Mouse (Mus musculus) MEL (cell line): Measurements from ENCODE around the gene Vcl. TPM values are rescaled to one million over a fixed set of nuclear protein-coding genes. Genes with fewer than 3 reads are reported as not detected.

Source experiments
- DNase-seq: peaks from one replicate; pipeline ENCODE4 v3.0.0; 2011; ENCODE audit warnings: low read depth, low spot score
- H3K27ac ChIP-seq: 2 replicates; pipeline ENCODE4 v1.5.1; 2012; ENCODE audit warnings: low read depth, mild to moderate bottlenecking, control low read depth, low read length, moderate library complexity; ENCODE audit not compliant: control insufficient read depth
- H3K27me3 ChIP-seq, 2 experiments: fragments of 150-350 bp in 1 of 2; sonication (generic) in 1 of 2; 2 replicates each; pipeline ENCODE4 v1.6.1; 2012; ENCODE audit warnings: low read length in 2 of 2, mild to moderate bottlenecking in 2 of 2, improper control_type of control experiment in 1 of 2, moderate library complexity in 1 of 2; ENCODE audit not compliant: insufficient read depth in 2 of 2, control insufficient read depth in 1 of 2
- H3K36me3 ChIP-seq, 2 experiments: 2 replicates each; pipeline ENCODE4 v1.6.1; 2012 to 2014; ENCODE audit warnings: low read length in 2 of 2, improper control_type of control experiment in 1 of 2, inconsistent platforms in 1 of 2, mild to moderate bottlenecking in 1 of 2; ENCODE audit not compliant: insufficient read depth in 2 of 2, control insufficient read depth in 1 of 2
- H3K4me1 ChIP-seq, 2 experiments: fragments of 150-350 bp in 1 of 2; sonication (generic) in 1 of 2; 2 replicates each; pipeline ENCODE4 v1.6.1; 2012; ENCODE audit warnings: low read length in 2 of 2, improper control_type of control experiment in 1 of 2, mild to moderate bottlenecking in 1 of 2; ENCODE audit not compliant: insufficient read depth in 2 of 2, control insufficient read depth in 1 of 2
- H3K4me3 ChIP-seq, 2 experiments: fragments of 150-350 bp in 1 of 2; sonication (generic) in 1 of 2; 2 replicates each; pipeline ENCODE4 v1.5.1; 2012; ENCODE audit warnings: low read depth in 2 of 2, low read length in 2 of 2, mild to moderate bottlenecking in 2 of 2, moderate library complexity in 2 of 2, control low read depth in 1 of 2, improper control_type of control experiment in 1 of 2; ENCODE audit not compliant: control insufficient read depth in 1 of 2, insufficient read depth in 1 of 2
- H3K79me2 ChIP-seq: 2 replicates; pipeline ENCODE4 v1.6.1; 2012; ENCODE audit warnings: mild to moderate bottlenecking, low read length, moderate library complexity; ENCODE audit not compliant: control insufficient read depth, poor library complexity, insufficient read depth
- H3K9ac ChIP-seq: 2 replicates; pipeline ENCODE4 v1.6.1; 2012; ENCODE audit warnings: low read depth, mild to moderate bottlenecking, control low read depth, low read length, moderate library complexity; ENCODE audit not compliant: control insufficient read depth, poor library complexity, severe bottlenecking
- H3K9me3 ChIP-seq: fragments of 150-350 bp; sonication (generic); replicated peaks from 2 replicates; pipeline ENCODE4 v1.6.1; 2012; ENCODE audit warnings: mild to moderate bottlenecking, low read length, improper control_type of control experiment, moderate library complexity; ENCODE audit not compliant: insufficient read depth
- BHLHE40 ChIP-seq: IDR thresholded peaks from 2 replicates; pipeline ENCODE4 v1.6.1; 2012; ENCODE audit warnings: low read depth, mild to moderate bottlenecking, inconsistent platforms, low read length, improper control_type of control experiment, borderline replicate concordance
- CHD1 ChIP-seq: IDR thresholded peaks from 2 replicates; pipeline ENCODE4 v1.6.1; 2012; ENCODE audit warnings: low read depth, mild to moderate bottlenecking, inconsistent platforms, low read length, improper control_type of control experiment
- E2F4 ChIP-seq: IDR thresholded peaks from 2 replicates; pipeline ENCODE4 v1.6.1; 2011; ENCODE audit warnings: low read depth, low read length, improper control_type of control experiment, borderline replicate concordance
- EP300 ChIP-seq, 2 experiments: IDR thresholded peaks; 2 replicates each; pipeline ENCODE4 v1.6.1; 2011; ENCODE audit warnings: improper control_type of control experiment in 2 of 2, low read length in 2 of 2, low read depth in 1 of 2, mild to moderate bottlenecking in 1 of 2
- GABPA ChIP-seq: IDR thresholded peaks from 2 replicates; pipeline ENCODE4 v1.6.1; 2012; ENCODE audit warnings: low read depth, mild to moderate bottlenecking, inconsistent platforms, low read length, improper control_type of control experiment, moderate library complexity
- HCFC1 ChIP-seq: IDR thresholded peaks from 2 replicates; pipeline ENCODE4 v1.6.1; 2012; ENCODE audit warnings: low read depth, mild to moderate bottlenecking, inconsistent platforms, low read length, improper control_type of control experiment, moderate library complexity
- KAT2A ChIP-seq: conservative IDR thresholded peaks from 2 replicates; pipeline ENCODE4 v1.6.1; 2012; ENCODE audit warnings: low read depth, low read length, improper control_type of control experiment, inconsistent platforms
- MAFK ChIP-seq: IDR thresholded peaks from 2 replicates; pipeline ENCODE4 v1.6.1; 2011; ENCODE audit warnings: low read depth, mild to moderate bottlenecking, low read length, improper control_type of control experiment, borderline replicate concordance
- MAX ChIP-seq: IDR thresholded peaks from 2 replicates; pipeline ENCODE4 v1.6.1; 2011; ENCODE audit warnings: low read length, improper control_type of control experiment
- MAZ ChIP-seq: IDR thresholded peaks from 2 replicates; pipeline ENCODE4 v1.6.1; 2012; ENCODE audit warnings: low read depth, mild to moderate bottlenecking, inconsistent platforms, low read length, improper control_type of control experiment
- MYC ChIP-seq: IDR thresholded peaks from 2 replicates; pipeline ENCODE4 v1.6.1; 2011; ENCODE audit warnings: low read depth, mild to moderate bottlenecking, low read length, improper control_type of control experiment, moderate library complexity
- NELFE ChIP-seq: IDR thresholded peaks from 2 replicates; pipeline ENCODE4 v1.6.1; 2011; ENCODE audit warnings: low read depth, low read length, improper control_type of control experiment
- NRF1 ChIP-seq: IDR thresholded peaks from 2 replicates; pipeline ENCODE4 v1.6.1; 2014; ENCODE audit warnings: low read depth, mild to moderate bottlenecking, inconsistent platforms, low read length, improper control_type of control experiment, moderate library complexity; ENCODE audit not compliant: poor library complexity, insufficient read depth, severe bottlenecking
- POLR2A ChIP-seq, 2 experiments: IDR thresholded peaks; 2 replicates each; pipeline ENCODE4 v1.6.1; 2011 to 2012; ENCODE audit warnings: low read length in 2 of 2, mild to moderate bottlenecking in 2 of 2, control low read depth in 1 of 2, improper control_type of control experiment in 1 of 2, low read depth in 1 of 2, moderate library complexity in 1 of 2; ENCODE audit not compliant: control insufficient read depth in 1 of 2, insufficient read depth in 1 of 2, poor library complexity in 1 of 2
- POLR2AphosphoS5 ChIP-seq: IDR thresholded peaks from 2 replicates; pipeline ENCODE4 v1.6.1; 2012; ENCODE audit warnings: low read depth, borderline replicate concordance, mild to moderate bottlenecking, inconsistent platforms, low read length, moderate library complexity, mixed read lengths
- RAD21 ChIP-seq: IDR thresholded peaks from 2 replicates; pipeline ENCODE4 v1.6.1; 2011; ENCODE audit warnings: mild to moderate bottlenecking, low read depth, low read length, improper control_type of control experiment
- RCOR1 ChIP-seq: IDR thresholded peaks from 2 replicates; pipeline ENCODE4 v1.6.1; 2012; ENCODE audit warnings: low read depth, mild to moderate bottlenecking, inconsistent platforms, low read length, improper control_type of control experiment
- SIN3A ChIP-seq: IDR thresholded peaks from 2 replicates; pipeline ENCODE4 v1.6.1; 2012; ENCODE audit warnings: low read length, improper control_type of control experiment, inconsistent platforms
- TAL1 ChIP-seq: IDR thresholded peaks from 2 replicates; pipeline ENCODE4 v1.6.1; 2012; ENCODE audit warnings: mild to moderate bottlenecking, inconsistent platforms, low read length, moderate library complexity, mixed read lengths
- TBP ChIP-seq: IDR thresholded peaks from 2 replicates; pipeline ENCODE4 v1.8.0; 2011; ENCODE audit warnings: low read depth, low read length, improper control_type of control experiment
- TCF12 ChIP-seq: IDR thresholded peaks from 2 replicates; pipeline ENCODE4 v1.6.1; 2014; ENCODE audit warnings: low read depth, mild to moderate bottlenecking, inconsistent platforms, low read length, improper control_type of control experiment, moderate library complexity
- UBTF ChIP-seq: IDR thresholded peaks from 2 replicates; pipeline ENCODE4 v1.6.1; 2012; ENCODE audit warnings: low read depth, mild to moderate bottlenecking, inconsistent platforms, low read length, improper control_type of control experiment, moderate library complexity, borderline replicate concordance; ENCODE audit not compliant: insufficient read depth
- USF1 ChIP-seq: IDR thresholded peaks from 2 replicates; pipeline ENCODE4 v1.6.1; 2014; ENCODE audit warnings: low read depth, mild to moderate bottlenecking, inconsistent platforms, low read length, improper control_type of control experiment, moderate library complexity
- USF2 ChIP-seq, 2 experiments: IDR thresholded peaks; 2 replicates each; pipeline ENCODE4 v1.6.1; 2011 to 2012; ENCODE audit warnings: improper control_type of control experiment in 2 of 2, low read length in 2 of 2, borderline replicate concordance in 1 of 2, inconsistent platforms in 1 of 2, low read depth in 1 of 2, mild to moderate bottlenecking in 1 of 2; ENCODE audit not compliant: insufficient read depth in 1 of 2
- ZC3H11A ChIP-seq: IDR thresholded peaks from 2 replicates; pipeline ENCODE4 v1.6.1; 2012; ENCODE audit warnings: low read depth, mild to moderate bottlenecking, inconsistent platforms, low read length, improper control_type of control experiment
- ZKSCAN1 ChIP-seq: IDR thresholded peaks from 2 replicates; pipeline ENCODE4 v1.6.1; 2012; ENCODE audit warnings: low read depth, mild to moderate bottlenecking, inconsistent platforms, low read length, improper control_type of control experiment, moderate library complexity
- ZMIZ1 ChIP-seq: IDR thresholded peaks from 2 replicates; pipeline ENCODE4 v1.6.1; 2012; ENCODE audit warnings: low read depth, mild to moderate bottlenecking, inconsistent platforms, low read length, improper control_type of control experiment, moderate library complexity
- ZNF384 ChIP-seq: IDR thresholded peaks from 2 replicates; pipeline ENCODE4 v1.6.1; 2012; ENCODE audit warnings: low read depth, mild to moderate bottlenecking, inconsistent platforms, low read length, improper control_type of control experiment
- polyA plus RNA-seq, 2 experiments: library from polyadenylated mRNA; stranded (reverse) in 1 of 2; unstranded in 1 of 2; fragments of >175 nt in 1 of 2; fragments of >200 nt in 1 of 2; gene quantifications; 2 replicates each; pipeline versions ENCODE4 v1.2.1 to v1.2.4; 2012; ENCODE audit warnings: low replicate concordance in 2 of 2, low read depth in 1 of 2; ENCODE audit not compliant: insufficient read length in 2 of 2, insufficient read depth in 1 of 2, missing spikeins in 1 of 2
- total RNA-seq: library from RNA; depleted of rRNA; stranded (reverse); fragments of 300-350 nt; gene quantifications from 2 replicates; pipeline ENCODE4 v1.2.3, GENCODE M21; 2012

The Vcl gene
- total and polyA plus RNA-seq, 3 experiments: 11.7 to 30.3 TPM; not detected in 1

- Histone ChIP-seq H3K9me3 (no peaks in the 10 kb centered on the region), H3K79me2 (peaks cover 4% of the 10 kb centered on the region; the same call in 1 of the 2 replicates), H3K9ac (no peak overlapping the region), H3K36me3 (peaks cover 0 to 35% of the 10 kb centered on the region in 2 experiments; a peak in 2 of 4 replicates), H3K27ac (no peak overlapping the region), H3K4me3 (no peak overlapping the region), H3K27me3 (no peaks in the 10 kb centered on the region), H3K4me1 (peaks cover 12 to 30% of the 10 kb centered on the region in 2 experiments)
- TF ChIP-seq GABPA (no peak), KAT2A (no peak), MYC (no peak), E2F4 (no peak), ZMIZ1 (no peak), RAD21 (no peak), NELFE (no peak), RCOR1 (no peak), HCFC1 (no peak), CHD1 (no peak)
- DNase-seq: no peak
Measured at GRCm38 (mm10) chr14:21058972-21059371, 129.8 kb downstream of the Vcl start.

- H3K27me3 ChIP-seq: no peaks in the 10 kb centered on the region
- H3K27ac ChIP-seq: peak overlapping the region; percentile 77
- H3K79me2 ChIP-seq: peaks cover 4% of the 10 kb centered on the region; the same call in 1 of the 2 replicates
- H3K4me1 ChIP-seq: peaks cover 23 to 43% of the 10 kb centered on the region in 2 experiments
- no peaks in the 10 kb centered on the region for H3K9me3 ChIP-seq
- H3K9ac ChIP-seq: 0 out of 2 replicates have a peak overlapping the region, but pooled peaks have one; percentile 25
- peak overlapping the region in 1 of 2 experiments; percentile 5; a peak in 1 of 4 replicates for H3K4me3 ChIP-seq
- DNase-seq: peak; percentile 73
- H3K36me3 ChIP-seq: peaks cover 0 to 60% of the 10 kb centered on the region in 2 experiments; a peak in 2 of 4 replicates
- no peak for TF ChIP-seq ZKSCAN1
- TF ChIP-seq POLR2AphosphoS5: no peak
- no peak for TF ChIP-seq POLR2A (IDR thresholded peaks at IDR 0.05; ENCODE audit: control insufficient read depth in 1 of 2, insufficient read depth in 1 of 2, low read depth in 1 of 2, low read length in 2 of 2, poor library complexity in 1 of 2)
- peak; percentile 55 for TF ChIP-seq TAL1
- no peak for TF ChIP-seq ZC3H11A
- TF ChIP-seq RAD21: no peak
- no peak; the same call in 1 of the 2 replicates for TF ChIP-seq MAX
- no peak for TF ChIP-seq RCOR1
- no peak for TF ChIP-seq MYC
- no peak for TF ChIP-seq E2F4
- no peak for TF ChIP-seq CHD1
- TF ChIP-seq BHLHE40: no peak
- no peak for TF ChIP-seq MAZ
- no peak for TF ChIP-seq USF1
- peak; percentile 74 for TF ChIP-seq TCF12
- TF ChIP-seq EP300 (IDR thresholded peaks at IDR 0.05; ENCODE audit: low read depth in 1 of 2, low read length in 2 of 2): peak; percentile 65 to 84
- no peak; the same call in 1 of the 2 replicates for TF ChIP-seq MAFK
- TF ChIP-seq SIN3A: peak; percentile 64; the same call in 1 of the 2 replicates
- no peak for TF ChIP-seq UBTF
- TF ChIP-seq NRF1: no peak
- TF ChIP-seq KAT2A: no peak
- TF ChIP-seq ZMIZ1: no peak
- no peak for TF ChIP-seq USF2 (IDR thresholded peaks at IDR 0.05; ENCODE audit: borderline replicate concordance in 1 of 2, insufficient read depth in 1 of 2, low read depth in 1 of 2, low read length in 2 of 2)
- no peak for TF ChIP-seq TBP
- no peak for TF ChIP-seq ZNF384
Measured at GRCm38 (mm10) chr14:21062766-21063513, 133.7 kb downstream of the Vcl start.
